Mouse (Mus musculus) CH12.LX (cell line): ENCODE data around the gene Smtn. TPM values are rescaled to one million over a fixed set of nuclear protein-coding genes. Genes with fewer than 3 reads are reported as not detected.

Source experiments
- DNase-seq: peaks from one replicate; pipeline ENCODE4 v3.0.0-alpha.2; 2013; ENCODE audit errors: extremely low read depth
- H3K27ac ChIP-seq: 2 replicates; pipeline ENCODE4 v1.5.1; 2012; ENCODE audit warnings: low read depth, mild to moderate bottlenecking, control low read depth, moderate library complexity; ENCODE audit not compliant: insufficient read depth
- H3K27me3 ChIP-seq: replicated peaks from 2 replicates; pipeline ENCODE3; 2012; ENCODE audit warnings: inconsistent platforms
- H3K36me3 ChIP-seq, 2 experiments: replicated peaks in 1 of 2; 2 replicates each; pipeline versions ENCODE3 to v1.6.1; 2012; ENCODE audit warnings: inconsistent platforms in 1 of 2, low read length in 1 of 2, mild to moderate bottlenecking in 1 of 2, mixed read lengths in 1 of 2, moderate library complexity in 1 of 2; ENCODE audit not compliant: control insufficient read depth in 1 of 2, insufficient read depth in 1 of 2
- H3K4me1 ChIP-seq, 2 experiments: 2 replicates each; pipeline ENCODE4 v1.6.1; 2012; ENCODE audit warnings: inconsistent platforms in 1 of 2, moderate library complexity in 1 of 2; ENCODE audit not compliant: insufficient read depth in 2 of 2, control insufficient read depth in 1 of 2
- H3K4me2 ChIP-seq: 2 replicates; pipeline ENCODE4 v1.6.1; 2012; ENCODE audit warnings: low read depth, mild to moderate bottlenecking, control low read depth; ENCODE audit not compliant: poor library complexity, insufficient read depth, severe bottlenecking
- H3K4me3 ChIP-seq, 3 experiments: fragments of 150-350 bp in 1 of 3; sonication (generic) in 1 of 3; replicated peaks in 1 of 3; 2 replicates each; pipeline versions ENCODE3 to v1.5.1; 2011 to 2012; ENCODE audit warnings: low read depth in 2 of 3, low read length in 2 of 3, mild to moderate bottlenecking in 2 of 3, moderate library complexity in 2 of 3, control low read depth in 1 of 3, improper control_type of control experiment in 1 of 3, inconsistent platforms in 1 of 3, mixed read lengths in 1 of 3; ENCODE audit not compliant: poor library complexity in 1 of 3
- H3K79me2 ChIP-seq: replicated peaks from 2 replicates; pipeline ENCODE4 v1.6.1; 2012; ENCODE audit warnings: mild to moderate bottlenecking, moderate library complexity; ENCODE audit not compliant: control insufficient read depth, poor library complexity, insufficient read depth, severe bottlenecking; ENCODE audit errors: extremely low read depth
- H3K9ac ChIP-seq: 2 replicates; pipeline ENCODE4 v1.6.1; 2012; ENCODE audit warnings: low read depth, mild to moderate bottlenecking, control low read depth, moderate library complexity; ENCODE audit not compliant: insufficient read depth
- H3K9me3 ChIP-seq: replicated peaks from 2 replicates; pipeline ENCODE3; 2012; ENCODE audit warnings: low read length, inconsistent platforms, mixed read lengths
- CHD1 ChIP-seq: IDR thresholded peaks from 2 replicates; pipeline ENCODE4 v1.6.1; 2012; ENCODE audit warnings: low read depth, low read length, improper control_type of control experiment, inconsistent platforms
- CHD2 ChIP-seq: IDR thresholded peaks from 2 replicates; pipeline ENCODE4 v1.6.1; 2011; ENCODE audit warnings: low read length, improper control_type of control experiment
- CTCF ChIP-seq, 2 experiments: IDR thresholded peaks in 1 of 2; conservative IDR thresholded peaks in 1 of 2; 2 replicates each; pipeline ENCODE4 v1.5.1; 2011 to 2012; ENCODE audit warnings: low read depth in 2 of 2, low read length in 2 of 2, improper control_type of control experiment in 1 of 2, inconsistent platforms in 1 of 2, mild to moderate bottlenecking in 1 of 2, moderate library complexity in 1 of 2
- E2F4 ChIP-seq: IDR thresholded peaks from 2 replicates; pipeline ENCODE4 v1.6.1; 2011; ENCODE audit warnings: low read depth, low read length, improper control_type of control experiment; ENCODE audit not compliant: insufficient replicate concordance
- EP300 ChIP-seq: IDR thresholded peaks from 2 replicates; pipeline ENCODE4 v1.6.1; 2011; ENCODE audit warnings: low read length, improper control_type of control experiment
- ETS1 ChIP-seq: conservative IDR thresholded peaks from 2 replicates; pipeline ENCODE4 v1.6.1; 2012; ENCODE audit warnings: low read depth, mild to moderate bottlenecking, inconsistent platforms, low read length, improper control_type of control experiment, moderate library complexity
- GABPA ChIP-seq: IDR thresholded peaks from 2 replicates; pipeline ENCODE4 v1.6.1; 2012; ENCODE audit warnings: low read depth, low read length, improper control_type of control experiment, inconsistent platforms; ENCODE audit not compliant: insufficient replicate concordance
- HCFC1 ChIP-seq: IDR thresholded peaks from 2 replicates; pipeline ENCODE4 v1.6.1; 2012; ENCODE audit warnings: low read depth, mild to moderate bottlenecking, inconsistent platforms, low read length, improper control_type of control experiment
- JUND ChIP-seq: conservative IDR thresholded peaks from 2 replicates; pipeline ENCODE4 v1.6.1; 2011; ENCODE audit warnings: low read depth, low read length, improper control_type of control experiment
- KAT2A ChIP-seq: IDR thresholded peaks from 2 replicates; pipeline ENCODE4 v1.6.1; 2012; ENCODE audit warnings: low read length, improper control_type of control experiment, inconsistent platforms; ENCODE audit not compliant: insufficient replicate concordance
- MAFK ChIP-seq: IDR thresholded peaks from 2 replicates; pipeline ENCODE4 v1.6.1; 2011; ENCODE audit warnings: low read length, improper control_type of control experiment; ENCODE audit not compliant: insufficient replicate concordance
- MAX ChIP-seq: IDR thresholded peaks from 2 replicates; pipeline ENCODE4 v1.6.1; 2011; ENCODE audit warnings: low read length, improper control_type of control experiment
- MAZ ChIP-seq: IDR thresholded peaks from 2 replicates; pipeline ENCODE4 v1.6.1; 2012; ENCODE audit warnings: low read depth, mild to moderate bottlenecking, inconsistent platforms, low read length, improper control_type of control experiment, moderate library complexity
- MXI1 ChIP-seq: IDR thresholded peaks from 2 replicates; pipeline ENCODE4 v1.6.1; 2011; ENCODE audit warnings: mild to moderate bottlenecking, low read depth, low read length, improper control_type of control experiment
- NELFE ChIP-seq: IDR thresholded peaks from 2 replicates; pipeline ENCODE4 v1.6.1; 2011; ENCODE audit warnings: low read depth, low read length, improper control_type of control experiment
- NRF1 ChIP-seq: IDR thresholded peaks from 2 replicates; pipeline ENCODE4 v1.6.1; 2014; ENCODE audit warnings: low read depth, mild to moderate bottlenecking, inconsistent platforms, low read length, improper control_type of control experiment, moderate library complexity
- PAX5 ChIP-seq: IDR thresholded peaks from 2 replicates; pipeline ENCODE4 v1.6.1; 2012; ENCODE audit warnings: low read length, inconsistent platforms, mixed read lengths
- POLR2A ChIP-seq: IDR thresholded peaks from 2 replicates; pipeline ENCODE4 v1.6.1; 2011; ENCODE audit warnings: low read depth, mild to moderate bottlenecking, improper control_type of control experiment, low read length
- RCOR1 ChIP-seq: conservative IDR thresholded peaks from 2 replicates; pipeline ENCODE4 v1.6.1; 2012; ENCODE audit warnings: low read depth, mild to moderate bottlenecking, inconsistent platforms, low read length, improper control_type of control experiment
- TBP ChIP-seq: conservative IDR thresholded peaks from 2 replicates; pipeline ENCODE4 v1.6.1; 2011; ENCODE audit warnings: low read depth, low read length, improper control_type of control experiment
- TCF12 ChIP-seq: IDR thresholded peaks from 2 replicates; pipeline ENCODE4 v1.6.1; 2014; ENCODE audit warnings: low read depth, mild to moderate bottlenecking, inconsistent platforms, low read length, improper control_type of control experiment
- USF1 ChIP-seq: IDR thresholded peaks from 2 replicates; pipeline ENCODE4 v1.6.1; 2014; ENCODE audit warnings: low read depth, mild to moderate bottlenecking, inconsistent platforms, low read length, improper control_type of control experiment
- ZKSCAN1 ChIP-seq: IDR thresholded peaks from 2 replicates; pipeline ENCODE4 v1.6.1; 2012; ENCODE audit warnings: low read depth, inconsistent platforms, low read length, improper control_type of control experiment, borderline replicate concordance
- ZMIZ1 ChIP-seq: IDR thresholded peaks from 2 replicates; pipeline ENCODE4 v1.6.1; 2012; ENCODE audit warnings: low read depth, mild to moderate bottlenecking, inconsistent platforms, low read length, improper control_type of control experiment
- dilution Hi-C: fragments of 300-500 bp; cut with MboI; formaldehyde crosslinking; loops from 2 replicates; pipeline ENCODE4 v1.14.3; 2020; ENCODE audit warnings: low sequenced_read_pairs; ENCODE audit not compliant: extremely low pct_unique_long_range_greater_than_20kb, extremely low pct_ligation_motif_present
- in situ Hi-C: fragments of 300-500 bp; cut with MboI; formaldehyde crosslinking; loops from 3 replicates; pipeline ENCODE4 v1.14.3; 2019; ENCODE audit warnings: low sequenced_read_pairs, low pct_ligation_motif_present, low pct_unique_long_range_greater_than_20kb, mixed read lengths
- polyA plus RNA-seq: library from polyadenylated mRNA; unstranded; fragments of >175 nt; gene quantifications from 2 replicates; pipeline ENCODE4 v1.2.1, GENCODE M21; 2012; ENCODE audit warnings: low read depth; ENCODE audit not compliant: insufficient read length
- total RNA-seq, 2 experiments: library from RNA; depleted of rRNA; stranded (reverse); fragments of 300-350 nt in 1 of 2; fragments of >200 nt in 1 of 2; gene quantifications; 2 replicates each; pipeline ENCODE4 v1.2.3; 2012 to 2014

Smtn gene
- total and polyA plus RNA-seq, 3 experiments = 0.58 to 5.3 (median 3.1) TPM

GRCm38 (mm10) chr11:3557852-3558251, 17.4 kb upstream of the Smtn start:
- Histone ChIP-seq H3K9me3 (peaks cover 3% of the 10 kb centered on the region), H3K36me3 (no peaks in the 10 kb centered on the region)
- in situ Hi-C loops = no loop called here

GRCm38 (mm10) chr11:3554976-3555375, 14.6 kb upstream of the Smtn start:
- Histone ChIP-seq H3K4me3 (no peak overlapping the region), H3K36me3 (no peaks in the 10 kb centered on the region), H3K79me2 (no peaks in the 10 kb centered on the region), H3K27me3 (no peaks in the 10 kb centered on the region), H3K4me2 (no peak overlapping the region), H3K9ac (no peak overlapping the region), H3K27ac (no peak overlapping the region), H3K9me3 (peaks cover 3% of the 10 kb centered on the region)
- in situ Hi-C loops (no loop called here), dilution Hi-C loops (no loop called here)
- DNase-seq = no peak
- TF ChIP-seq TBP (no peak), TCF12 (no peak), CHD2 (no peak), RCOR1 (no peak), PAX5 (no peak), MXI1 (no peak), POLR2A (no peak), CHD1 (no peak), ZMIZ1 (no peak), CTCF (conservative IDR thresholded peaks at IDR 0.05 in 1 of 2, IDR thresholded peaks at IDR 0.05 in 1 of 2; ENCODE audit: low read depth in 2 of 2, low read length in 2 of 2) (no peak), KAT2A (no peak), MAFK (no peak), MAZ (no peak), MAX (no peak), EP300 (no peak), E2F4 (no peak)
- TF ChIP-seq, all 38 proteins: peak for 0
- H3K4me1 ChIP-seq = no peaks in the 10 kb centered on the region

More at GRCm38 (mm10) chr11:3557852-3558251, 17.4 kb upstream of the Smtn start:
- dilution Hi-C loops = no loop called here
- H3K4me3 ChIP-seq = no peak overlapping the region
- TF ChIP-seq MAFK (no peak), JUND (no peak), CTCF (conservative IDR thresholded peaks at IDR 0.05 in 1 of 2, IDR thresholded peaks at IDR 0.05 in 1 of 2; ENCODE audit: low read depth in 2 of 2, low read length in 2 of 2) (no peak), NELFE (no peak), HCFC1 (no peak), E2F4 (no peak), ETS1 (no peak), GABPA (no peak), MAX (no peak), ZMIZ1 (no peak), PAX5 (no peak), RCOR1 (no peak), TCF12 (no peak), MAZ (no peak), MXI1 (no peak), USF1 (no peak), ZKSCAN1 (no peak), POLR2A (no peak), NRF1 (no peak)
- TF ChIP-seq, all 38 proteins: peak for 0
- no peaks in the 10 kb centered on the region for H3K4me1 ChIP-seq
- H3K27ac ChIP-seq = no peak overlapping the region
- H3K79me2 ChIP-seq = no peaks in the 10 kb centered on the region
- H3K27me3 ChIP-seq = no peaks in the 10 kb centered on the region
- no peak overlapping the region for H3K4me2 ChIP-seq
- no peak for DNase-seq
- no peak overlapping the region for H3K9ac ChIP-seq
